Mouse (Mus musculus) lung, postnatal 0 days (tissue): ENCODE measurements around the gene Mylk4.

Experiments
- CTCF ChIP-seq: IDR thresholded peaks from 2 replicates; pipeline ENCODE4 v1.5.1; 2016; ENCODE audit warnings: antibody characterized with exemption, mild to moderate bottlenecking
- EP300 ChIP-seq: IDR thresholded peaks from 2 replicates; pipeline ENCODE4 v1.6.1; 2016; ENCODE audit warnings: antibody characterized with exemption, mild to moderate bottlenecking, control low read depth

- TF ChIP-seq EP300 (no peak), CTCF (no peak)
These were observed 71.2 kb downstream of the Mylk4 start for GRCm38 (mm10) chr13:32712568-32712967.
